Mouse (Mus musculus) cerebellum, postnatal 4 days (tissue): ENCODE data around the gene Tuba3a.
"Not testable (repeated sequence)": the region's sequence is repeated elsewhere in the genome, so short reads cannot be mapped to it uniquely, and the experiment has no call there.

Source experiments
- DNase-seq, 2 experiments: peaks; one replicate each; pipeline ENCODE4 v3.0.0; 2022; ENCODE audit warnings: low spot score in 2 of 2, mixed read lengths in 1 of 2

The Tuba3a gene

GRCm38 (mm10) chr6:125266600-125266999 lies 19.2 kb downstream of the Tuba3a start:
- DNase-seq, result not testable (repeated sequence)

DNA sequence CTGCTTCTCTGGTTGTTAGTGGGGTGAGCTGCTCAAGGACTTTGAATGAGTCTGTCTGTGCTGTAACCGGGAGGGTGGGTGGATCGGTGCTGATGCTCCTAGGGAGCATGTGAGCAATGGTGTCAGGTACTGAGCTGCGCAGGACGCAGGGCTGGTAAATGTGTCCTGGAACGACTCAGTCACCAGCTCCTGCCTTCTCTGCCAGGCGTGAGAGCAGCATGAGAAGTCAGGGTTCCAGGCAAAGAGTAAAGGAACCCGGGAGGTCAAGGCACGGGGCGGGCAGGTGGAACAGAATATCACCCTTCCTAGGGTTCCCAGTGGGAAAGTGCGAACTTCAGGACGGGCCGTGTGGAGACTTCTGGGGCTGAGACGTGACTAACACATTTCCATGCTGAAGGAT lies 19.8 kb downstream of the Tuba3a start:
- no peak for DNase-seq

DNA sequence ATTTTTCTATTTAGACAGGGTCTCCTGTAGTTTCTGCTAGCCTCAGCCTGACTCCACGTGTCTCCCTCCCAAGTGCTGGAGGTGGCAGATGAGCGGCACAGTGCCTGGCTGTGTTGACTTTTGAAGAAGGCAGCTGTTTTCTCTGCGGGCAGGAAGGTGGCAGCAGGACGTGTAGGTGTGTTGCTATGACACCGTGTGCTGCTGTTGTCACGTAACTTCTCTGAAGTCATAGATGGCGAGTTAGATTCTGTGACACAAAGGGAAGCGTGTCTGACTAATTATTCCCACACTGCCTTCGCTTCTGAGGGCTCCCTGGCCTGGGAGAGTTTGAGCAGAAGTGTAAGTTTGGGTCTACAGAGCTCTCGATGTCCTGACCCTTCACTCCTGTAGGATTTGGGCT lies 20.6 kb downstream of the Tuba3a start:
- DNase-seq, result no peak

- DNase-seq, result no peak
Measured at GRCm38 (mm10) chr6:125264219-125264618, 21.6 kb downstream of the Tuba3a start.

GRCm38 (mm10) chr6:125260006-125260555 lies 25.8 kb downstream of the Tuba3a start:
- DNase-seq, result no peak

GRCm38 (mm10) chr6:125256222-125256966 lies 29.4 kb downstream of the Tuba3a start:
- DNase-seq, result peak in 1 of 2 experiments; percentile 11

DNA sequence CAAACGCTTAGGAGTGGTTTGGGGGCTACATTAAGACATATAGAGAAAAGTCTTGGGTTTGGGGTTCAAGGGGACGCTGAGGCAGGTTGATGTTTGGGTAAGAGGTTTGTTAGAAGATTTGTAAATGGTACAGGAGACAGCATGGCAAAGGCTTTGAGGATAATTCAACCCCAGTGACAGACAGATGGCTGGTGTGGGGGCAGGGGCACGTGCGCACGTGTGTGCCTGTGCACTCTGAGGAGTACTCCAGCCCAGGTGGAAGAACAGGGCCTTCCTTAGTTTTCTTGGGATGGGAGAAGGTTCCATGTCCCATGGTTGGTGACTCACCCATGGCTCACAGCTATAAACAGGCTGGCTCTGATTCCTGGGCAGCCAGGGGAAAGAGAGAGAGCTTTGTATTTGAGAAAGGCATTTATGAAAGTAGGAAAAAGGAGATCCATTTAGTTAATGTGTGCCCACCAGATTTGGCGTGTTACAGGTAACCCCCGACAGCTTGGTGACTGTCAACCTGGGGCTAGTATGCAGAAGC lies 30.3 kb downstream of the Tuba3a start:
- DNase-seq, result no peak

GRCm38 (mm10) chr6:125253863-125254715 lies 31.8 kb downstream of the Tuba3a start:
- no peak for DNase-seq

- no peak for DNase-seq
Measured at GRCm38 (mm10) chr6:125252711-125253110, 33.1 kb downstream of the Tuba3a start.

- no peak for DNase-seq
Measured at GRCm38 (mm10) chr6:125252285-125252684, 33.6 kb downstream of the Tuba3a start.

DNA sequence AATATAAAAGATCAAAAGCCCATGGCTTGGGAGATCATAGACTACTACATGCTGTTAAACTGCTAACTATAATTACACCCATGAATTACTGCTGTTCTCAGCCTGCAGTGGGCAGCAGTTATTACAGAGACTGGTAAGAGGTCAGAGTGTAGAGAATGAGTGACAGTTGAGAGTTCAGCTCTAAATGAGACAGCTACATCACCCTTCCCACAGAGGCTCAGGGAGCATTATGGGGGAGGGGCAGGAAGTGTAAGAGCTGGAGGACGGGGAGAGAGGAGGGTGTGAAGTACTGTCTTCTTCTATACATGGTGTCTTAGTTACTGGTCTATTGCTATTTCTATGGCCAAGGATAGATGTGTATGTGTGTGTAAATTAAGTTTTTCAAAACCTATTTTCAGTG lies 41.3 kb downstream of the Tuba3a start:
- DNase-seq, result no peak

DNA sequence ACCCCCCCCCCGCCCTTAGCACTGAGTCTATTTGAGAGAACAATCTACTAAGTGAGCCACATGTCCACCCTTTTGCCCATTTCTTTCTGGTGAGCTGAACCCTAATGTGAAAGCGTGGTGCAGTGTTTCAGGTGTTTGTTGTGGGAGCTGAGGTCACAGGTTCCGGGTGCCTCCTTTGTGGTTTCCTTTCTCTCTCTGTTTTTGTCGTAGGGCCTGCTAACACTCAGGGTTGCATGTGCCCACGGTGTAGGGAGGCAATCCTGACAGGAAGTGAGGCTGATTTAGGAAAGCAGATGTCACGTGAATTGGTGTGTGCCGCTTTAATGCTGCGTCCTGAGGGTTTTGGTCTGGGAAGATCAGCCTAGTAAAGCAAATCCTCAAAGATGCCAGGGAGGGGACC lies 44.3 kb downstream of the Tuba3a start:
- DNase-seq, result no peak

GRCm38 (mm10) chr6:125240617-125241016 lies 45.2 kb downstream of the Tuba3a start:
- DNase-seq, result no peak

DNA sequence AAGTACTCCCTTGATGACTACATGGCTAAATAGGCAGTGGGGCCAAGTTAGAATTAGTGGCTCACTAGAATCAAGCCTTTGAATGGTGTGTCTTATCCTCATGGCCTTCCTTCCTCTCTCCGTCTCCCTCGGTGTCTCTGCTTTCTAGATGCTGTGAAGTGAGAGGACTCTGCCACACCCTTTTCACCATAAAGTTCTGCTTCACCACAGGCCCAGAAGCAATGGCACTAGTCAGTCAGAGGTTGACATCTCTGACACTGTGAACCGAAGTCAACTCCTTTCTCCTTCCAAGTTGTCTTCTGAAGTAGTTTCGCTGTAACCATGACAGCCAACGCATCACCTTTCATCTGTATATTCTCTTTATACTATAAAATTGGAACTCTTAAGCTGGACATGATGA lies 46.3 kb downstream of the Tuba3a start:
- DNase-seq, result no peak

- no peak for DNase-seq
Measured at GRCm38 (mm10) chr6:125238396-125238795, 47.4 kb downstream of the Tuba3a start.

DNA sequence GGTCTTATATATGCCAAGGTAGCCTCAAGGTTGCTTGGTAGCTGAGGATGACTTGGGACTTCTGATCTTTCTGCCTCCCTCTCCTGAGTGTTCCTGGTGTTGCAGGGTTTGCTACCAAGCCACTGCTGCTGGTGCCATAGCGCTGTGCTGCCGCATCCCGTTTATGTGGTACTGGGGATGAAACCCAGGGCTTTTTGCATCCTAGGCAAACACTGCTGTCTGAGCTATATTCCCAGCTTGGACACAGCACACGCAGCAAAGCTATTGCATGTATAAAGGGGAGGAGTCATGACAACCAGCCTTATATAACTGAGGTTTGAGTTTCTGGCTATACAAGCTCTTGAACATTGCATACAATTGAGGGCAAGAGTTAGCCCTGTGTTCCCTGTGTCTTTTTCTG lies 48.4 kb downstream of the Tuba3a start:
- DNase-seq, result no peak

DNA sequence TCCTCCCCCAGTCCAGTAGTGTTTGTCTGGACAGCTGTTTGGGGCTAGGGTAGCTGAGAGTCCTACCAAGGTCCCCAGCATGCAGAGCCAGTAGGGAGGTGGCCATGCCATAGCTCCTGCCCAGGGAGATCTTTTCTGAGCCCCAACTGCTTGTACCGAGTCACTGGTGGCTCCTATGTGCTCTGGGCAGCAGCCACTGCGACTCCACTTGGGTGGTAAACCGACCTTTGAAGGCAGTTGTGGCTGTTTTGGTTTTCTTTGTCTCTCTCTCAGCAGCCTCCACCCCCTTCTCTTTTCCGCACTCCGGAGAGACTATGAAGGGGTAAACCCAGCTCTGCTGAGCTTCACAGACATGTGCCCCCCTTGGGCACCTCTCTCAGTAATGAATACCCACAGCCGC lies 49.1 kb downstream of the Tuba3a start, which contains the start of gene Cd27:
Gene Cd27 (minus strand): TSS at position 229 of the 400 bp plus-strand sequence.
- DNase-seq, result no peak

- DNase-seq, result no peak
Measured at GRCm38 (mm10) chr6:125236341-125236740, 49.5 kb downstream of the Tuba3a start.

DNA sequence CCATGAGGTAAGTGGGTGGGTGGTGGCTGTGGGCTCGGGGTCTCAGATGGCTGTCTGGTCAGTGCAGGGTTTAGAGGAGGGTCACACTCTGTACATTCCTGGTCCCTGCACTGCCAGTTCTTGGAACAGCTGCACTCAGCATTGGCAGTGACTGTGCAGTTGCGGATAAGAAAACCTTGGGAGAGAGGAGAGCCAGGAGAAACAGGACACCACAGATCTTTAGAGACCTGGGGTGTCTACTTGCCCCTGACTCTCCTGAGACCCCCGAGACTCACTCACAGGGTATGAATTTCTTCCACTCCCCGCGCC lies 51.4 kb downstream of the Tuba3a start:
- DNase-seq, result no peak

- DNase-seq, result no peak
Measured at GRCm38 (mm10) chr6:125233816-125234519, 51.9 kb downstream of the Tuba3a start.

- no peak for DNase-seq
Measured at GRCm38 (mm10) chr6:125232516-125232915, 53.3 kb downstream of the Tuba3a start.

DNA sequence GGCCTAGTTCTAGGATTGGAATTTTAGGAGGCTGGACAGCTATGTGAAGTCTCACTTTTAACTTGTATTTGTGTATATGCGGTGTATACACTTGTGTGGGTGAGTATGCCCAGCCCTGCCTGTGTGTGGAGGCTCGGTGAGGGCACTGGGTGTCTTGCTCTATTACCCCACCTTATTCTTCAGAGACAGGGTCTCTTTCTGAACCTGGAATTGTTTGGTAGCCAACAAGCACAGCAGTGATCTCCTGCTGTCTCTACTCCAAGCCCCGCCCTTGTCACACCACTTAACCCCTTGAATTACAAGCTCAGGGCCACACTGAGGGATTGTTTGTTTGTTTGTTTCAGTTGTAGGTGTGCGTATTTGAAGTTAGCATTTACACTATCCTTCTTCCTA lies 53.8 kb downstream of the Tuba3a start:
- no peak for DNase-seq
